Mouse (Mus musculus) myocyte (in vitro differentiated cells): ENCODE measurements at regions not wholly inside any gene's neighbourhood (a gene's known extent, or its start where the extent isn't known, plus 50 kb on each side); places are given as distances from the start of the nearest gene placed in this dataset.

Experiments used
- CEBPB ChIP-seq: IDR thresholded peaks from 2 replicates; pipeline ENCODE4 v1.6.1; 2011; ENCODE audit warnings: mild to moderate bottlenecking, moderate library complexity; ENCODE audit not compliant: poor library complexity, insufficient read depth, severe bottlenecking
- MAX ChIP-seq: IDR thresholded peaks from one replicate; pipeline ENCODE4 v1.6.1; 2011; ENCODE audit warnings: low read depth, mild to moderate bottlenecking, control low read depth
- MYOD1 ChIP-seq, 3 experiments: IDR thresholded peaks; one replicate each; pipeline ENCODE4 v1.6.1; 2011; ENCODE audit warnings: control low read depth in 2 of 3, low read depth in 2 of 3, mild to moderate bottlenecking in 2 of 3, moderate library complexity in 1 of 3; ENCODE audit not compliant: insufficient read length in 2 of 3, control insufficient read depth in 1 of 3
- POLR2A ChIP-seq: IDR thresholded peaks from one replicate; pipeline ENCODE4 v1.6.1; 2011; ENCODE audit warnings: low read depth, mild to moderate bottlenecking, control low read depth, moderate library complexity; ENCODE audit not compliant: insufficient read length
- POLR2AphosphoS2 ChIP-seq: IDR thresholded peaks from one replicate; pipeline ENCODE4 v1.6.1; 2011; ENCODE audit warnings: low read depth, control low read depth; ENCODE audit not compliant: insufficient read length
- SRF ChIP-seq: IDR thresholded peaks from one replicate; pipeline ENCODE4 v1.6.1; 2011; ENCODE audit warnings: low read depth; ENCODE audit not compliant: control insufficient read depth, insufficient read length
- TCF12 ChIP-seq: IDR thresholded peaks from one replicate; pipeline ENCODE4 v1.6.1; 2011; ENCODE audit warnings: mild to moderate bottlenecking, control low read depth; ENCODE audit not compliant: poor library complexity, insufficient read depth, severe bottlenecking

DNA sequence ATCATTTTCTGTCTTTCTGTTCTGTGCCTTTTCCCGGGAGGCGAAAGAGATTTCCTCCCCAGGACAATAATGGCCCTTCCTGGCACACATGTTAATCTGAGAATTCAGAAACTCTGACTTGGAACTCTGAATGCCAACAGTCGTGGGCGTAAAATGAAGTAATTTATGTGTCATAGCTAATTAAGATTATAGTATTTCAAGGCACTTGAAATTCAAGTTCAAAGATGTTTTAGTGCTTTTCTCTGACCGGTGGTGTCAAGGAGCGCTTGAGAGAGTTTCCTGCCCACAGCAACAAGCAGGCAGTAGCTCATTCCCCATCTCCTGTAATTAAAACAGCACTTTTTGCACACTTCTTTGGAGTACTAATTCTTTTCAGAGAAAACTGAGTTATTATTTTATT is 1465.9 kb downstream of the 4930444P10Rik start:
- TF ChIP-seq POLR2A (no peak), MAX (no peak), SRF (no peak), CEBPB (no peak), MYOD1 (IDR thresholded peaks at IDR 0.05; ENCODE audit: control insufficient read depth in 1 of 3, insufficient read length in 2 of 3, low read depth in 2 of 3) (no peak), TCF12 (no peak), POLR2AphosphoS2 (no peak)
